Mouse (Mus musculus) brain, embryonic 14.5 days (tissue): Measurements from ENCODE around the gene Bfsp1.

Source experiments
- CTCF ChIP-seq: fragments of 200-500 bp; IDR thresholded peaks from 2 replicates; pipeline ENCODE4 v1.5.1; 2012; ENCODE audit warnings: inconsistent platforms, mild to moderate bottlenecking, moderate library complexity, borderline replicate concordance; ENCODE audit not compliant: insufficient read depth, insufficient read length; ENCODE audit errors: extremely low read depth
- POLR2A ChIP-seq: fragments of 200-500 bp; IDR thresholded peaks from 2 replicates; pipeline ENCODE4 v1.6.1; 2012; ENCODE audit warnings: mild to moderate bottlenecking, inconsistent platforms, borderline replicate concordance; ENCODE audit not compliant: poor library complexity, insufficient read depth, insufficient read length, severe bottlenecking; ENCODE audit errors: extremely low read depth

DNA sequence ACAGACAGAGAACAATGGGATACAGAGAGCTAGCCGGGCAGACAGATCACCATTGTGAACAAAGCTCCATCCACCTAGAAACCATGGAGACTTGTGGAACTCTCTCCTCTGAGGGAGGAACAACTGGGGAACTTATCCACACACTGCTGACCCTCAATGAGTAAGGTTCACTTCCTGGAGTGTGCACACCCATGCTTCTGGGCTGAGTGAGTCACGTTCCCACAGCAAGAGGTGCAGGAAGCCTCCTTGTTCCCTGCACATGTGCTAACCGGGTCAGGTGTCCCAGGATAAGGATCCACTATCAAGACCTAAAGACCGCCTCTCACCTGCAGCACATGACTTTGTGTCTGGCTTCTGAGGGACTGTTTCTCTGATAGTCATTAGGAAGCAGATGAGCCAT is 9.5 kb downstream of the Bfsp1 start:
- no peak for TF ChIP-seq POLR2A
- no peak for TF ChIP-seq CTCF
